Mouse (Mus musculus) intestine, postnatal 0 days (tissue): ENCODE measurements at regions not wholly inside any gene's neighbourhood (a gene's known extent, or its start where the extent isn't known, plus 50 kb on each side); places are given as distances from the start of the nearest gene placed in this dataset.
A peak's percentile ranks its signal among the peaks of the same experiment; 100 is the strongest.
"Not testable (repeated sequence)": the region's sequence is repeated elsewhere in the genome, so short reads cannot be mapped to it uniquely, and the experiment has no call there.

Experiments
- ATAC-seq: fragments of 200-750 bp; cut with Nextera tagmentation; 2 replicates; pipeline ENCODE4 v1.8.0; 2017; ENCODE audit warnings: mild to moderate bottlenecking, moderate TSS enrichment, moderate library complexity
- H3K27ac ChIP-seq: fragments of 300-500 bp; sonication (generic); 2 replicates; pipeline ENCODE4 v1.5.1; 2014; ENCODE audit warnings: mild to moderate bottlenecking, low read depth, low read length, moderate library complexity
- H3K27me3 ChIP-seq: fragments of 300-500 bp; sonication (generic); replicated peaks from 2 replicates; pipeline ENCODE4 v1.6.1; 2014; ENCODE audit warnings: low read length, mixed read lengths; ENCODE audit not compliant: control insufficient read depth, insufficient read depth
- H3K36me3 ChIP-seq: fragments of 300-500 bp; sonication (generic); 2 replicates; pipeline ENCODE4 v1.6.1; 2014; ENCODE audit warnings: mild to moderate bottlenecking, moderate library complexity; ENCODE audit not compliant: control insufficient read depth, insufficient read depth
- H3K4me1 ChIP-seq: fragments of 300-500 bp; sonication (generic); replicated peaks from 2 replicates; pipeline ENCODE4 v1.6.1; 2014; ENCODE audit warnings: antibody characterized with exemption, low read length, mixed read lengths; ENCODE audit not compliant: control insufficient read depth, insufficient read depth
- H3K4me2 ChIP-seq: fragments of 300-500 bp; sonication (generic); replicated peaks from 2 replicates; pipeline ENCODE4 v1.6.1; 2014; ENCODE audit warnings: low read depth, mild to moderate bottlenecking, moderate library complexity
- H3K4me3 ChIP-seq: fragments of 300-500 bp; sonication (generic); 2 replicates; pipeline ENCODE4 v1.5.1; 2014; ENCODE audit warnings: low read depth, low read length
- H3K9ac ChIP-seq: fragments of 300-500 bp; sonication (generic); 2 replicates; pipeline ENCODE4 v1.6.1; 2014; ENCODE audit warnings: mild to moderate bottlenecking, low read depth, low read length
- H3K9me3 ChIP-seq: fragments of 300-500 bp; sonication (generic); 2 replicates; pipeline ENCODE4 v1.6.1; 2016; ENCODE audit warnings: mixed run types; ENCODE audit not compliant: control insufficient read depth
- CTCF ChIP-seq: sonication (generic); IDR thresholded peaks from 2 replicates; pipeline ENCODE4 v1.5.1; 2016; ENCODE audit warnings: low read depth, mild to moderate bottlenecking, control low read depth, antibody characterized with exemption, moderate library complexity
- WGBS: fragments of 180-500 bp; shearing (Covaris S2); extraction: QIAGEN DNeasy Blood & Tissue Kit; methylation state at CpG from one replicate; pipeline ENCODE4 v1.1.7; 2014; 5-methylcytosine and 5-hydroxymethylcytosine counted together

- WGBS = 70% methylated on average over 1 of the region's 2 CpGs
- H3K4me1 ChIP-seq, H3K9ac ChIP-seq, H3K4me2 ChIP-seq, H3K4me3 ChIP-seq, H3K36me3 ChIP-seq, H3K9me3 ChIP-seq, H3K27me3 ChIP-seq, H3K27ac ChIP-seq: not testable (repeated sequence)
- peak; percentile 31; the same call in 1 of the 2 replicates for ATAC-seq
These were observed 97.7 kb upstream of the Zcchc13 start for GRCm38 (mm10) chrX:103532620-103533199.

DNA sequence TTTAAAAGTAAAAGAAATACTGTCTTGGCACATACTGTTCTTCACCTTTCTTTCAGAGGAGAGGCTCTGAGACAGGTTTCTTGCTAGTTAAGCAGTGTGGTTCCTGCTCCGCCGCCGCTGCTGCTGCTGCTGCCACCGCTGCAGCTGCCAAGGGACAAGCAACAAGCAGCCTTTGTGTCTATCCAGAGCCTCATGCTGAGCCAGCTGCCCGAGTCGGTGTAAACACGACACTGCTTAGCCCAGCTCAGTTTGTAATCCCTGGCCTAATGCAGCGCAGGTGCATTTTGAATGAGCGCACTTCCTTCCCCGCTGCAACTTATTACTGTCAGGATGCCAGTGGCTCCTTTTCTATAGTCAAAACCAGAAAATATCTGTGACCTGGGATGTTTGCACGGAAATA is 97.1 kb upstream of the Zcchc13 start:
- TF ChIP-seq CTCF = no peak
- no peak overlapping the region for H3K27ac ChIP-seq
- H3K4me1 ChIP-seq = no peaks in the 10 kb centered on the region
- WGBS = 41% methylated on average over 11 of the region's 11 CpGs
- ATAC-seq = no peak
- H3K9ac ChIP-seq = no peak overlapping the region
- no peaks in the 10 kb centered on the region for H3K27me3 ChIP-seq
- H3K36me3 ChIP-seq = no peaks in the 10 kb centered on the region
- no peak overlapping the region for H3K4me3 ChIP-seq
- H3K4me2 ChIP-seq = no peak overlapping the region
- H3K9me3 ChIP-seq = no peaks in the 10 kb centered on the region

DNA sequence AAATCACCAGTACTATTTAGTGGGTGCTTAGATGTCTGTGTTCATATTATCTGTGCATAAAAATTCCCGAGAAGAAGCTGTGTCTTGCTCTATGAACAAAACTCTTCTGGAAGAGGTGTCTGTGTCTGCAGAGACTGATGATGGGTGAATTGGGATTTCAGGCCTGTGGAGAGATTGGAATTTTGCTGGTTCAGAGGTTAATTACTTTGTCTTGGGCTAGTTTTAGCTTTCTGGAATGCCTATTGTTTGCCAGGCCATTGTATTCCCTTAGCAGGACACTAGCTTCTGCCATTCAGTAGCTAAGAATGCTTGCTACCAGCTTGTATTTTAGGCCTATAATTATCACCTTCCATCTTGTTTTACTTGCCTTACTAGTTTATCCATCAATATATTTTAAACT is 96.6 kb upstream of the Zcchc13 start:
- Histone ChIP-seq H3K4me2 (no peak overlapping the region), H3K27me3 (no peaks in the 10 kb centered on the region), H3K9ac (no peak overlapping the region), H3K27ac (no peak overlapping the region), H3K4me1 (no peaks in the 10 kb centered on the region), H3K4me3 (no peak overlapping the region), H3K36me3 (no peaks in the 10 kb centered on the region), H3K9me3 (no peaks in the 10 kb centered on the region)
- ATAC-seq = no peak
- TF ChIP-seq CTCF = no peak
- 64% methylated on average over 1 of the region's 1 CpGs for WGBS

- no peaks in the 10 kb centered on the region for H3K36me3 ChIP-seq
- 35% methylated on average over 5 of the region's 5 CpGs for WGBS
- no peaks in the 10 kb centered on the region for H3K27me3 ChIP-seq
- peak overlapping the region; percentile 70 for H3K27ac ChIP-seq
- H3K9ac ChIP-seq = no peak overlapping the region
- no peaks in the 10 kb centered on the region for H3K9me3 ChIP-seq
- no peak overlapping the region for H3K4me3 ChIP-seq
- peak; percentile 91 for ATAC-seq
- TF ChIP-seq CTCF = no peak
- no peaks in the 10 kb centered on the region for H3K4me1 ChIP-seq
- H3K4me2 ChIP-seq = peak overlapping the region; percentile 24; the same call in 1 of the 2 replicates
These were observed 83.7 kb upstream of the Zcchc13 start for GRCm38 (mm10) chrX:103546490-103547202.

GRCm38 (mm10) chrX:103551304-103551703 is 79.1 kb upstream of the Zcchc13 start:
- H3K4me1 ChIP-seq = no peaks in the 10 kb centered on the region
- WGBS = 72% methylated on average over 14 of the region's 14 CpGs
- no peaks in the 10 kb centered on the region for H3K36me3 ChIP-seq
- no peaks in the 10 kb centered on the region for H3K27me3 ChIP-seq
- no peak overlapping the region for H3K27ac ChIP-seq
- no peak overlapping the region for H3K4me2 ChIP-seq
- no peaks in the 10 kb centered on the region for H3K9me3 ChIP-seq
- ATAC-seq = peak; percentile 48
- peak; percentile 30 for TF ChIP-seq CTCF
- no peak overlapping the region for H3K4me3 ChIP-seq
- no peak overlapping the region for H3K9ac ChIP-seq

- WGBS = 93% methylated on average over 3 of the region's 3 CpGs
- no peak for TF ChIP-seq CTCF
- Histone ChIP-seq H3K36me3 (no peaks in the 10 kb centered on the region), H3K9me3 (no peaks in the 10 kb centered on the region), H3K4me3 (no peak overlapping the region), H3K4me1 (no peaks in the 10 kb centered on the region), H3K27ac (no peak overlapping the region), H3K27me3 (no peaks in the 10 kb centered on the region), H3K4me2 (no peak overlapping the region), H3K9ac (no peak overlapping the region)
- ATAC-seq = no peak
These were observed 77.2 kb upstream of the Zcchc13 start for GRCm38 (mm10) chrX:103553196-103553595.
